Mouse (Mus musculus): ENCODE results near the gene Cep350. TPM values are rescaled to one million over a fixed set of nuclear protein-coding genes. Genes with fewer than 3 reads are reported as not detected.

Cep350 gene
- polyA plus RNA-seq, 3 experiments from 2014 or later = 8.7 to 12.8 (median 9.7) TPM

DNA sequence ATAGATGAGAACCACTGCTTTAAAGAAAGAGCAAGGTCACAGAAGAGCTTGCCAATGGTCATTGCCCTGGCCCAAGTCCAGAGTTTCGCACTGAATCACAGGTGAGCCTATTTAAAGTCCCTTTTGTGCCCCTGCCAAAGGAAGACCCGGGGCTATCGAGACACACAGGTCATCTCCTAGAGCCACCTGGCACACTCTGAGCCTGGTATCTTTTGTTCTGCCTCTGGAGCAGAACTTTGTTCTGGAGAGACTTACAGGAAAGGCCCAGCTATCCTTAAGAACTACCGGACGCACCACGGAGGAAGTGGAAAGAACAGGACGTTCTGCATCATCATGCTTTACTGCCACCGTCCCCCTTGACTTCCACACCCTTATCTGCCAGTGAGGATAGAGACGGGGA lies 167.4 kb downstream of the Cep350 start:
- no peak for ATAC-seq

DNA sequence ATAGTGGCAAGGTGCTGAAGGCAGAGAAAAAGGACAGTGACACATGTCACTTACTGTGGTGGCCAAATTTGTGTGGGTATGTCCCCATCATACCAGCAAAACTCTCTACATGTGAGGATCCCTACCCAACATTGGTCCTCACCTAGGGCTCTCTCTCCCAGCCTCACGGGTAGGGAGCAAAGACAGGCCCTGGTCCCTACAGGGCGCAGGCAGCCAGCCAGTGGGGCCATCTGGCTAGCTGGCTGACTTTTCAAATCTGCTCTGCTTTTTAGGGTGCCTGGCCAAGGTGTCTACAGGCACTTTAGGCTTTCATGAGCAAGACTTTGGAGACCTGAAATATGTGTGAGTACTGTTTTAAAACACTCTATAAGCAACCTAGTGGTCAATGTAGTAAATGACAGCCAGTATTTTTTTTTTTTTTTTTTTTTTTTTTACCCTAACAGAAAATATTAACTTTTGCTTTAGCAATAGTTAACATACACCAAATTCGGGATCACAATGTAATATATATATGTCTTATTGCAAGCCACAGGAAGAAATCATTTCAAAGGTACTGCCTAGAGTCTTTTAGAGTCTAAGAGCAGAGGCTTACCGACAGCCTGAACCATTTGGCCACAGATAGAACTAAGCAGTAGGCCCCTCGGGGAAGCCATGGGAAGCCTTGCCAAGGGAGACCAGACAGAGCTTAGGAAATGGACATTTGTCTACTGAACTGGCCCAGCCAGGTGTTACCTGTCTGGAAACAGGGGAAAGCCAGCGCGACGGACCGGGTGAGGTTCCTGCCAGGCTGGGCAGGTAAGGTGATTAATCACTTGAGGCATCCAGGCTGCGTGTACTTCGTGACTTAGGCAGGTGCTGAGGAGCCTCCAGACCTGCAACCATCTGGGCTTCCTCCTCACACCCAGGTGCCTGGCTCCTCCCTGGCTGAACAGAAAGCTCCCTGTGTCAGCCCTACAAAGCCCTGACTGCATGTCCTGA lies 171.8 kb downstream of the Cep350 start:
- ATAC-seq = no peak

GRCm38 (mm10) chr1:155798000-155798399 lies 175.1 kb downstream of the Cep350 start:
- no peak for ATAC-seq

DNA sequence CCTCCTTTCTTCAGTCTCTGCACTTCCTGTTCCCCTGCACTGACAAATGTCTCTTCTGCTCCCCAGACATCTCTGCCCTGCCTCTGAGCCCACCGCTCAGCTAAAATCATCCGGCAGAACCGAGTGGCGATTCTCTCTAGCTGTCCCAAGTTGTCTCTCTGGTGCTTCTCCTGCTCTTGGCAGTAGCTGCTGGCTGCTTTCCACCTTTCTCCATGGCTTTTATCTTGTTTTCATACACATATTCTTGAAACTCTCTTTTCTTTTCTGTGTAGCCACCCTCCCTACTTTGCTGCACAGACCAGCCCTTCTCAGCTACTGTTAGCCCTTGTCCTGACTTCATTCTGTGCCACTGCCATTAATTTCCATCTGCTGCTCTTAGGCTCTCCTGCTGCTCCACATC lies 175.6 kb downstream of the Cep350 start:
- no peak for ATAC-seq

DNA sequence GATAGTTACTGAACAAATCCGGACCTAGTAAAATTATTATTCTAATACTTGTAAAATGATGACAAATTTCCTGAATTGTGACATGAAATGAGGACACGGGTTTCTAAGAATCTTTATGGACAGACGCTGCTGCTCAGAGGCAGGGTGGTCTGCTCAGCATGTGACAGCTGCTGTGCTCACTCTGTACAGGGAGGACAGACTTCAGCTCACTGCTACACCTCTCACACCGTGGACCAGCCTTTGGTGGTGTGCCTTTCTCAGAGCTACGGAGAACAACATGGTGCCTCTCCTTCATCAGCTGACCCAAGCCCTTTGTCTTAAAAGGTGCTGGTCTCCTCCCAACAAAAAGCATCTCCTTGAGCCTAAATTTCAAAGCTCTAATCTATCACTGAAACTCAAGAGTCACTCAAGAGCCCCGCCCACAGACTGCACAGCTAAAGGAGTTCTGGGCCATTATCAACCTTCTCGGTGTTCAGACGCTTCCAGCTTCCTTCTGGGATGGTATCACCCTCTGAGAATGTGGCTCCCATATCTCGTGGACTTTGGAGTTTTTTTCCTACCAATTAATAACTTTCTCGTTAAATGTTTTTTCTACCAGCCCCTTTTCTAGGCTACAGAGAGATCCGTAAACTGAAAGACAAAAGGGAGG lies 176.2 kb downstream of the Cep350 start:
- no peak for ATAC-seq

GRCm38 (mm10) chr1:155795791-155796233 lies 177.2 kb downstream of the Cep350 start:
- no peak for ATAC-seq

Other genes starting within 250 kb of the Cep350 start
- not detected for gene Lhx4, start 221.6 kb downstream of the Cep350 start, polyA plus RNA-seq (2017; shearing (Covaris generic))
- gene Qsox1, start 160.4 kb downstream of the Cep350 start, polyA plus RNA-seq (2017; shearing (Covaris generic)) = 10 to 100 TPM; 39.2 to 46.8 (median 44.1) TPM
- gene Tor1aip2, start 62.1 kb upstream of the Cep350 start, polyA plus RNA-seq (2017; shearing (Covaris generic)) = 10 to 100 TPM; 35.2 to 50.4 (median 37.2) TPM
- 100 to 1,000 TPM in 1 of 3 experiments, 10 to 100 TPM in 2; 91.3 to 114 (median 98.0) TPM for gene Tor1aip1, start 63.2 kb upstream of the Cep350 start, polyA plus RNA-seq (2017; shearing (Covaris generic))
- not detected for gene Fam163a, start 231.8 kb upstream of the Cep350 start, polyA plus RNA-seq (2017; shearing (Covaris generic))

All from inflammation-experienced regulatory T-cells, adult 6 months (primary cell).